Mouse (Mus musculus): ENCODE measurements at regions not wholly inside any gene's neighbourhood (a gene's known extent, or its start where the extent isn't known, plus 50 kb on each side); places are given as distances from the start of the nearest gene placed in this dataset.

GRCm38 (mm10) chr14:114808621-114809020, 283.4 kb upstream of the Gpc5 start:
- TF ChIP-seq TAL1 (IDR thresholded peaks at IDR 0.05; ENCODE audit: low read length) (no peak), GATA1 (IDR thresholded peaks at IDR 0.05; ENCODE audit: low read length) (no peak)

Data from erythroblast, embryonic 14.5 days (primary cell).